Mouse (Mus musculus): ENCODE data around the gene Eipr1.
"Not testable (repeated sequence)": the region's sequence is repeated elsewhere in the genome, so short reads cannot be mapped to it uniquely, and the experiment has no call there.

Gene Eipr1

GRCm38 (mm10) chr12:28751508-28752263 lies at the start of gene Eipr1:
Eipr1 (plus strand) TSS chr12:28751803.
- in situ Hi-C loops (cut with MboI, MseI) = loop anchor here (5.0 to 10.0 kb wide), 2 partner anchors 64 to 1833 kb away; partner anchors contain the start of gene Tmem18

DNA sequence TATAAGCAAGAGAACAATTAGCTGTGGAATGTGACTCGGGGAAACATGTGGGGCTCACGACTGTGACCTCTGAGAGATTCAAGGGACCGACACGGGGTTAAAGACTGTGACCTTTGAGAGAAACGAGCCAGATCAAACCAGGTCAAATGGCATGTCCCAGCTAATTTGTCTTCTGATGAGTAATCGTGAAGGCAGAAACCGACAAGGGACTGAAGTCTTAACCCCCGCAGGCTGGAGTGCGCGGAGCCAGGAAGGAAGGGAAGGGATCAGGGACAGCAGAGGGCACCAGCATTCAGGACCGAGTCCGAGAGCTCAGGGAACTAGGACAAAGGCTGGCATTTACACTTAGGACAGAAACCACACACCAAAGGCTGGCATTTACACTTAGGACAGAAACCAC lies 47.2 kb upstream of the Eipr1 start:
- in situ Hi-C loops (cut with MboI, MseI) = no loop called here

DNA sequence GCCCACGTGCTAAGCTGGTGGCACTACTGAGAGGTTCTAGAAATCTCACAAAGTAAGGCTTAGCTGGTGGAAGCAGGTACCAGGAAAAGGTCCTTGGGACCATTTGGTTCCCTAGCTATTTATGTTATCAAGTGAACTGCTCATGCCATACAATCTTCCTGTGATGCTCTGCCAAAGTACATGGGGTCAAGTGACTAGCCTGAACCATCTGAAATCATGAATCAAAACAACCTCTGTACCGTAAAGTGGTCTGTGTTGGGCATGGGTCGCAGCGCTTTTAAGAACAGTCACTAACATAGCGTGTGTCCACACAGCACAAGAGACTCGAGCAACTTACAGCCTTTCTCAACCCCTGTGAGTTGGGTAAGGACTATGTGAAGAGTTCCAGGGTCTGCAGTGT lies 46.4 kb upstream of the Eipr1 start:
- in situ Hi-C loops (cut with MboI, MseI) = no loop called here

GRCm38 (mm10) chr12:28708154-28708553 lies 43.4 kb upstream of the Eipr1 start:
- in situ Hi-C loops (cut with MboI, MseI) = no loop called here

GRCm38 (mm10) chr12:28710566-28711185 lies 40.9 kb upstream of the Eipr1 start:
- in situ Hi-C loops (cut with MboI, MseI) = no loop called here

DNA sequence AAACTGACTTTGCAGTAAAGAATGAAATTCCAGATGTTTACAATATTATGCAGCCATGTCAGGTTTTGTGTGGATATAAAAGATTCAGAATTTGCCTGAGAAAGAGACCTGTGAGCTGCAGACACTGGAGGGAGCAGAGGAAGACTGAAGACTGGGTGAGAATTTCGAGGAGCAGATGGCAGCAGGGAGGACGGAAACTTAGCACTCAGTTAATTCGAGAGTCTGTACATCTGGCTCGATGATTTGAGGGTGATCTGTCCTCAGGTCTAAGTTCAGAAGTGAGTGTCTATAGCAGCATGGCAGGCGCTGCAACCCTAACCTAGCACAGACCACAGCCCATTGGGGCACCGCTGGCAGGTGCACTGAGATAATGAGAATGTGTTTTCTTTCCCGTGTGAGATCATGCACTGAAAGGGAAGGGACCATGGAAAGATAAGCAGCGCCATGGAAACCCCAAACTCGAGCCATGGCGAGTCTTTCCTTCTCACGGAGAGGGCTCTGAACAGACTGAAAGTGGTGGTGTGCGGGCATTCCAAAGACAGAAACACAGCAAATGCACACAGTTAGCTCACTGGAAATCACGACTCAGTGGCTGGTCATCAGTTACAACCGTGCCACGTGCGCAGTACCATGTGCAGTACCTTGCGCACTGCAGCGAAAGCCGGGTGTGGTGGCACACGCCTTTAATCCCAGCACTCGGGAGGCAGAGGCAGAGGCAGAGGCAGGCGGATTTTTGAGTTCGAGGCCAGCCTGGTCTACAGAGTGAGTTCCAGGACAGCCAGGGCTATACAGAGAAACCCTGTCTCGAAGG lies 36.6 kb upstream of the Eipr1 start:
- in situ Hi-C loops (cut with MboI, MseI) = no loop called here

DNA sequence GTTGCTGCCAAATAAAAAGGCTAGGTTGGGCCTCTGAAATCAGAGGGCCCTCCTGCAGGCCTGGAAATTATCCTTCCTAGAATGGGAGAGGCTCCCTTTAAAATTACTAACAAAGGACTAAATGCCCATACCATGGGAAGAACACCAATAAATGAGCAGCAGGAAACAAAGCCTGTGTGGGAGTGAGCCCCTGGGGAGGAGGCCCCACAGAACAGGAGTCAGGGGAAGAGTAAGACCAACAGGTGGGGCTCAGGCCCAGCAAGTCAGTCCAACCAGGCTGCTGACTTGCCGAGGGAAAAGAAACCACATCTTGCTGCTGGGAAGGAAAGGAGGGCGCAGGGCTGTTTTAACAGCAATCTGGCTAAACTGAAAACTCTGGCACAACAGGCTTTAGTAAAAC lies 34.5 kb upstream of the Eipr1 start:
- in situ Hi-C loops (cut with MboI, MseI) = no loop called here

GRCm38 (mm10) chr12:28718106-28718505 lies 33.5 kb upstream of the Eipr1 start:
- in situ Hi-C loops (cut with MboI, MseI) = no loop called here

GRCm38 (mm10) chr12:28724366-28724765 lies 27.2 kb upstream of the Eipr1 start:
- in situ Hi-C loops (cut with MboI, MseI) = no loop called here

- in situ Hi-C loops (cut with MboI, MseI) = no loop called here
Measured at GRCm38 (mm10) chr12:28726204-28726603, 25.4 kb upstream of the Eipr1 start.

DNA sequence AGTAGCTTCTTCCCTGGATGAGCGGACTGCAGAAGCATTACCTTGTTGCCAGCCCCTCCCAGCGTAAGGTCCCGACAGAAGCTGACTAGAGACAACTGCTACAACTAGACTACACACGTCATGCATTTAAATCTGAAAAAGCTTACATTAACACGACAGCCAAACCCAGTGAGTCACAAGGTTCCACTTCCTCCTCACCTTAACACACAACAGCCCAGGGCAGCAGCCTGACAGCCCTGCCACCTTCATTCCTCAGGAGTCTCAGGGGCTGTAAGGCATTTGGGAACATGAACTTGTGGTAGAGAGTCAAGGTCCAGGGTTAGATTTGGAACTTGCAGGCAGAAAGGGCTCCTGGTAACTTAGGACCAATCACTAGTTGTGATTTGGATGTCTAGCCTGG lies 24.5 kb upstream of the Eipr1 start:
- in situ Hi-C loops (cut with MboI, MseI) = no loop called here

DNA sequence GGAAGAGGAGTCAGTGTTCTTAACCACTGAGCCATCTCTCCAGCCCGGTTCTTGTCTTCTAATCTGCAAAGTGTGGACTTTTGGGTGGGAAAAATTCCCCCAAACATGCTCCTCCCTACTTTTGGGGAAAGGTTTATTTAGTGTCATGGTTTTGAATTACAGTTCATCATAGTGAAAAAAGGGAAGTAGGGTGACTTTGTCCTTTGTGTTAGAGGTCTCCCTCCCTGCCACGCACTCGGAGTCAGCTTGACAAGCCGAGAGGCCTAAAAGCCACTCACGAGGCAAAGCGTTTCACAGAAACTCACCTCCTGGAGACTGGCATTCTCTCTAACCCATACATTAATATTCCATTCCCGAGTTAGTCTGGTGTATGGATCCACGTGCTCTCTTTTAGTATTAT lies 19.0 kb upstream of the Eipr1 start:
- in situ Hi-C loops (cut with MboI, MseI) = no loop called here

- in situ Hi-C loops (cut with MboI, MseI) = not testable (repeated sequence)
Measured at GRCm38 (mm10) chr12:28733520-28734245, 17.9 kb upstream of the Eipr1 start.

DNA sequence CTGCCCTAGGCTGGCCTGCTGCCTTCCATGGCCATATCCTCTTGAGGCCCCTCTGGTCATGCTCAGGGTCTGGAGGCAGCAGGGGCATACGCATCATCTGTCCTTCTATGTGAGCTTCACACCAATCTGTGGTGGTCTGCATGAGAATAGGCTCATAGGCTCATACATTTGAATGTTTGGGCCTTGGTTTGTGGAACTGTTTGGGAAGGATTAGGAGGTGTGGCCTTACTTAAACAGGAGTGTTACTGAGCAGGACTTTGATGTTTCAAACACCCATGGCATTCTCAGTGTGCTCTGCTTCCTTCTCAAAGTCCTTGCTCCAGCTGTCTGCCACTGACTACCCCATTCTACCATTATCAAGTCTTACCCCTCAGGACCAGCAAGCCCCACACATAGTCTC lies 17.3 kb upstream of the Eipr1 start:
- in situ Hi-C loops (cut with MboI, MseI) = no loop called here

DNA sequence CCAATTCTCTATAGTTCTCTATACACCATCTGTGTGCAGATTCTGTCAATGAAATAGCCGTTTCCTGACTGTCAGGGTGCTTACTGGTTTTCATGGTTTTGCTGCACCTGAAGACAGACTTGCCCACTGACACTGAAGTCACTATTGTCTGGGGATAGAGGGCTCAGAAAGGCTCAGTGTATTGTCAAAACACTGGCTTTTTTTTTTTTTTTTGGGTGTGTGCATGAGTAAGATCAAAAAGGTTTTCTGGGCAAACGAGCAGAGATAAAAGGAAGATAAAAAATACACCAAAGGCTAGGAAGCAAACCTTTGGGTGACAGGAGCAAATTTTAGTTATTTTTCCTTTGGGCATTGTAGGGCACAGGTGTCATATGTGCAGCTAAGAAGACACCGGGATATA lies 16.3 kb upstream of the Eipr1 start:
- in situ Hi-C loops (cut with MboI, MseI) = no loop called here

DNA sequence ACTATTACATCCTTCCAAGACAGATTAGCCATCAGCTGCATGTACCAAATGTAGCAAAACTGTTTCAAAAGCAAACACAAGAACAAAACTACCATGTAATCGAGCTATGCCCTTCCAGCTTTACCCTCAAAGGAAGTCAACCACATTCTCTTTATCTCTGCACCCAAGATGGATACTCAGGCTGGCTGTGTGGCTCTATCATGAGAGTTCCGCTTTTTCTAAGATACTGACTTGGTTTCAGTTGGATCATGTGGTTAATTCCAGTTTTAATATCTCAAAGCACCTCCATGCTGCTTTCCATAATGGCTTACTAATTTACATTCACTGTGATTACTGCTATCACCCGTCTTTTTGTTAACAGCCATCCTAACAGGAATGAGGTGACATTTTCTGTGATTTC lies 8.3 kb upstream of the Eipr1 start:
- in situ Hi-C loops (cut with MboI, MseI) = no loop called here

DNA sequence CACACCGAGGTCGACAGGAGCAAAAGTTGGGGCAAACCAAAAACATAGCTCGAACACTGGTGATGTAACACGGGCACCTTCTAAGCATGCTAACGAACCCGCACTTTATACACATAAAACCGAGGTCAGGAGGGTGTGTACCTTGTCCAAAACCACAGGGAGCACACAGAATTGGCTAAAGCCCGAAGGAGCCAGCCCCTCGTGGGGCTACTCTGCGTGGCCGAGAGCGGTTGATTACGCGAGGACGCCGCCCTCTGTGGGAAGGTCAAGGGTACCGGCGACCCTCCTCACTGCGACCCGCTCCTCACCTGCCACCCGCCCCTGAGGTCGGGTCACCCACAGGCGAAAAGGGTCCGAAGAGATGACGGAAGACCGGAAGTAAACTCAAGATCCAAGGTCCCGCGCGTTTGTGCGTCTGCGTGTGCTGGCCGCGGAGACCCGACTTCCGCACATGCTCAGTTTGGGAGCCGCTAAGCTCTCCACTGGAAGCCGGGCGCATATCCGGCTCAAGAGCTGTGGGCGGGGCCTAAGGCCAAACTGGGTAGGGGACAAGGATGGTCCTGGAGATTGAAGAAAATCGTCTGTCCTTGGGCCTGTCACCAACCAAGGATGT lies 1.5 kb upstream of the Eipr1 start, which contains the start of gene Trappc12:
Gene Trappc12, minus strand, starts transcription at position 452 of the 613 bp plus-strand sequence.
- in situ Hi-C loops (cut with MboI, MseI) = loop anchor here (5.0 to 10.0 kb wide), 2 partner anchors 63 to 1835 kb away; partner anchors contain the start of gene Tmem18

- in situ Hi-C loops (cut with MboI, MseI) = loop anchor here (5.0 to 10.0 kb wide), 2 partner anchors 64 to 1834 kb away; partner anchors contain the start of gene Tmem18
Measured at GRCm38 (mm10) chr12:28750876-28751275, 727 bp upstream of the Eipr1 start.

- in situ Hi-C loops (cut with MboI, MseI) = loop anchor here (10.0 kb wide), 1 partner anchor 1829 kb away; the partner anchor contains the start of gene Tmem18
Measured at GRCm38 (mm10) chr12:28756019-28756418, 4.4 kb downstream of the Eipr1 start.

DNA sequence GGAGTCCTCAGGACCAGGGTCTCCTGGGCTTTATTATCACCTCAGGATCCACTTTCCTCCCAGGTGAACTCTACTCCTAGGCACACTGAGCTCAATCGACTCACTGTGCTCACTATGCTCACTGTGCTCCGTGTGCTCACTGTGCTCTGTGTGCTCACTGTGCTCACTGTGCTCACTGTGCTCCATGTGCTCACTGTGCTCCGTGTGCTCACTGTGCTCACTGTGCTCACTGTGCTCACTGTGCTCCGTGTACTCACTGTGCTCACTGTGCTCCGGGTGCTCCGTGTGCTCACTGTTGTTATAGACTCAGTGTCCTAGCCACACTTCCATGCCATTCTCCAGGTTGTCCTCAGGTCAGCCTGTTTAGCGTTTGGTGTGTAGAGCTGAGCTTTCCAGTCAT lies 18.4 kb downstream of the Eipr1 start:
- in situ Hi-C loops (cut with MboI, MseI) = no loop called here

- in situ Hi-C loops (cut with MboI, MseI) = no loop called here
Measured at GRCm38 (mm10) chr12:28773815-28774214, 22.2 kb downstream of the Eipr1 start.

All from T-helper 1 cell (primary cell).